In the genomic region with DNA sequence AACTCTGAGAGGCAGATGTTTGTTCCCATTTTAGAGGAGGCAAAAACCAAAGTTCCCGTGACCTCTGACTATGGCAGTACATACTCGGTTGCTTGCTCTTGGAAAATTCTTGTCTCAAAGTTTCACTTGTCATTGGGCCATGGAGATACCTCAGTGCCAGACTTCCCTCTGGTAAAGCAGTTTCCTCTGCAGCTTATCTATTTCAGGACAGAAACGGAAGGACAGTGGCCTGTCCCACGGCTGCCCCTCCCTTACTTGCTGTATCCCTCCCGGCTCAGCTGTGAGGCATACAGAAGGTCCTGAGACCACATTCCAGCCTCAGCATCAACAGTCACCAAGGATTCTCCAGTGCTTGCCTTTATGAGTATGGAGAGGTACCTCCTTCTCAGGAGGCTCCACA, we compare ENCODE assay signal across 10 mouse cellular contexts.
DNase-seq lines count a peak whose midpoint lies in the region; ATAC-seq lines count a peak whose summit lies in the region.
"Had no signal": no experiment of that assay in that cellular context is flagged by ENCODE, and none has a peak within 500 bp of the region (broad histone marks: within the 10 kb centered on the region; RNA-seq: fewer than 3 reads in every experiment).

No protein-coding gene starts in this region.

- ATAC-seq in midbrain, embryonic 11.5 days (ENCODE audit: low FRiP score) = no peak
- no peak for ATAC-seq in midbrain, embryonic 15.5 days (replicated peaks)
- peak; percentile 46; the same call in 1 of the 2 replicates for ATAC-seq in heart, embryonic 14.5 days (ENCODE audit: insufficient number of reproducible peaks, insufficient read depth, low FRiP score, low read depth)
- ATAC-seq: intestine, embryonic 16.5 days had no signal

- no peak overlapping the region for H3K4me3 ChIP-seq in midbrain, embryonic 11.5 days (ENCODE audit: low read depth, low read length)
- no peak overlapping the region for H3K4me3 ChIP-seq in midbrain, embryonic 15.5 days
- no peak overlapping the region for H3K4me3 ChIP-seq in heart, embryonic 14.5 days (ENCODE audit: control insufficient read depth in 1 of 2, insufficient read depth in 1 of 2, low read depth in 1 of 2, low read length in 2 of 2)
- H3K4me3 ChIP-seq: embryonic facial prominence, embryonic 13.5 days; lung, embryonic 15.5 days had no signal

- H3K9ac ChIP-seq in midbrain, embryonic 11.5 days (ENCODE audit: low read length) = no peak overlapping the region
- H3K9ac ChIP-seq in midbrain, embryonic 15.5 days = no peak overlapping the region
- H3K9ac ChIP-seq in heart, embryonic 14.5 days (ENCODE audit: low read length) = no peak overlapping the region
- H3K9ac ChIP-seq: embryonic facial prominence, embryonic 13.5 days; lung, embryonic 15.5 days had no signal

- no peaks in the 10 kb centered on the region for H3K4me1 ChIP-seq in midbrain, embryonic 11.5 days (ENCODE audit: control insufficient read depth, insufficient read depth, low read length)
- no peaks in the 10 kb centered on the region for H3K4me1 ChIP-seq in midbrain, embryonic 15.5 days
- H3K4me1 ChIP-seq in heart, embryonic 14.5 days (ENCODE audit: control insufficient read depth in 2 of 2, insufficient read depth in 2 of 2, low read length in 2 of 2) = peaks cover 7 to 14% of the 10 kb centered on the region in 2 experiments; a peak in 3 of 4 replicates
- H3K4me1 ChIP-seq: lung, embryonic 15.5 days had no signal

- no peak overlapping the region for H3K27ac ChIP-seq in midbrain, embryonic 11.5 days (ENCODE audit: low read depth, low read length)
- H3K27ac ChIP-seq in midbrain, embryonic 15.5 days = no peak overlapping the region
- H3K27ac ChIP-seq in heart, embryonic 14.5 days (replicated peaks in 1 of 2; ENCODE audit: control insufficient read depth in 1 of 2, insufficient read depth in 1 of 2, low read depth in 2 of 2, low read length in 2 of 2) = peak overlapping the region in 1 of 2 experiments; percentile 51; a peak in 1 of 4 replicates
- H3K27ac ChIP-seq: embryonic facial prominence, embryonic 13.5 days; lung, embryonic 15.5 days had no signal

- H3K27me3 ChIP-seq in midbrain, embryonic 11.5 days (ENCODE audit: control insufficient read depth, insufficient read depth, low read length) = no peaks in the 10 kb centered on the region
- no peaks in the 10 kb centered on the region for H3K27me3 ChIP-seq in midbrain, embryonic 15.5 days (replicated peaks)
- H3K27me3 ChIP-seq in heart, embryonic 14.5 days (ENCODE audit: control insufficient read depth, insufficient read depth, low read length) = no peaks in the 10 kb centered on the region
- H3K27me3 ChIP-seq: embryonic facial prominence, embryonic 13.5 days; lung, embryonic 15.5 days had no signal

- 81% methylated on average over 5 of the region's 5 CpGs for WGBS in midbrain, embryonic 11.5 days
- 76% methylated on average over 5 of the region's 5 CpGs for WGBS in midbrain, embryonic 15.5 days
- WGBS in heart, embryonic 14.5 days = 21% methylated on average over 5 of the region's 5 CpGs

- H3K36me3 ChIP-seq in midbrain, embryonic 11.5 days (ENCODE audit: control insufficient read depth, insufficient read depth, low read length) = no peaks in the 10 kb centered on the region
- no peaks in the 10 kb centered on the region for H3K36me3 ChIP-seq in midbrain, embryonic 15.5 days (replicated peaks)
- no peaks in the 10 kb centered on the region for H3K36me3 ChIP-seq in heart, embryonic 14.5 days (ENCODE audit: control insufficient read depth, insufficient read depth, low read length)
- H3K36me3 ChIP-seq: embryonic facial prominence, embryonic 13.5 days; lung, embryonic 15.5 days had no signal

- H3K4me2 ChIP-seq in midbrain, embryonic 11.5 days = no peak overlapping the region
- no peak overlapping the region for H3K4me2 ChIP-seq in midbrain, embryonic 15.5 days
- H3K4me2 ChIP-seq in heart, embryonic 14.5 days (ENCODE audit: low read length) = no peak overlapping the region
- H3K4me2 ChIP-seq: embryonic facial prominence, embryonic 13.5 days; lung, embryonic 15.5 days had no signal

- no peaks in the 10 kb centered on the region for H3K9me3 ChIP-seq in midbrain, embryonic 11.5 days (ENCODE audit: control insufficient read depth, low read length)
- no peaks in the 10 kb centered on the region for H3K9me3 ChIP-seq in midbrain, embryonic 15.5 days
- no peaks in the 10 kb centered on the region for H3K9me3 ChIP-seq in heart, embryonic 14.5 days (ENCODE audit: control insufficient read depth, low read length)
- H3K9me3 ChIP-seq: embryonic facial prominence, embryonic 13.5 days; lung, embryonic 15.5 days had no signal

- DNase-seq in midbrain, embryonic 11.5 days (ENCODE audit: low spot score, missing footprints) = peak; percentile 28
- peak; percentile 30 to 45 for DNase-seq in kidney, postnatal 36 days
- DNase-seq in cerebellum, postnatal 25 days = no peak
- DNase-seq in cerebellum, adult 11 months = no peak
- no peak for DNase-seq in spleen, postnatal 10 days (ENCODE audit: low spot score in 2 of 2)

Comparison
In these comparisons a context has a peak if more than half of its experiments do, and no peak if none do; other contexts are left out.
1. DNase-seq: peak in midbrain, embryonic 11.5 days (single experiment) and kidney, postnatal 36 days (2 of 2); none in cerebellum, postnatal 25 days (0 of 2), cerebellum, adult 11 months (single experiment) and spleen, postnatal 10 days (0 of 2).